Comparison of ENCODE assay signal across 19 mouse cellular contexts in the genomic region with DNA sequence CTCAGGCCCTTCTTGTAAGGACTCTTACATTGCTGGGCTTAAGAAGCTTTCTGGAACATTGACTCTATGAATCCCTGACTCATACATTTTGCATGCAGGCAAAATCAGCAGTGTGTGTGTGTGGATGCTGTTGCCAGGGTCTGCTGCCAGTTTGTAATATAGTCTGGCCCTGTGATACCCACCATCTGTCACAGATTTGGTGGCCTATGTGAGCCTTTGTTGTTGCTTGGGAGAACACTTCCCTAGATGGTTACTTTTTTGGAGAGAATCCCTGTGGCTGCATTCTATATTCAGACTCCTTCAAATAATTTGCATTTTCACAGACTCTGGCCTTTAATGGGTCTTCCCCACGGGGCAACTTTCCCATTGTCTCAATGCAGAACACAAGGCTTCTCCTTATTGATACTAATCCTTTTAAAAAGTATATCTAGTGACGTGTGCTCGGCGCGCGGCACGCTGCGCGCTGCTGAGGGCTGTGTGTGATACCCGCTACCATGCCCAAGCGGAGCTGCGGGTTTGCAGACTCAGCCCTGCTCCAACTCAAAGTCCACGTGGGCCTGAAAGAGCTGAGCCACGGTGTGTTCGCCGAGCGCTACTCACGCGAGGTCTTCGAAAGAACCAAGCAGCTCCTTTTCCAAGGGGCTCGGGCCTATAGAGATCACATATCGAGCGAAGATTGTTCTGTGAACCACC. TPM values are rescaled to one million over a fixed set of nuclear protein-coding genes. Genes with fewer than 3 reads are reported as not detected.
DNase-seq lines count a peak whose midpoint lies in the region; ATAC-seq and TF ChIP-seq lines count a peak whose summit lies in the region.
"Had no signal": no experiment of that assay in that cellular context is flagged by ENCODE, and none has a peak within 500 bp of the region (broad histone marks: within the 10 kb centered on the region; RNA-seq: fewer than 3 reads in every experiment).

No protein-coding gene starts in this region.

- no peak overlapping the region for H3K4me3 ChIP-seq in heart, embryonic 10.5 days
- H3K4me3 ChIP-seq in heart, embryonic 11.5 days (ENCODE audit: low read depth, low read length), result no peak overlapping the region
- H3K4me3 ChIP-seq in E14TG2a.4 (replicated peaks; ENCODE audit: low read length), result 0 out of 2 replicates have a peak overlapping the region, but pooled peaks have one; percentile 43
- no peak overlapping the region for H3K4me3 ChIP-seq in midbrain, embryonic 15.5 days
- H3K4me3 ChIP-seq: gastrocnemius, adult 2 months; intestine, embryonic 15.5 days; kidney, embryonic 15.5 days; limb, embryonic 13.5 days had no signal

- 89% methylated on average over 23 of the region's 23 CpGs for WGBS in heart, embryonic 10.5 days
- WGBS in heart, embryonic 11.5 days (ENCODE audit: insufficient replicate concordance), result 88% methylated on average over 23 of the region's 23 CpGs
- 76% methylated on average over 23 of the region's 23 CpGs for WGBS in midbrain, embryonic 15.5 days

- no peak overlapping the region for H3K9ac ChIP-seq in heart, embryonic 11.5 days (ENCODE audit: low read depth, low read length)
- H3K9ac ChIP-seq in midbrain, embryonic 15.5 days, result no peak overlapping the region
- H3K9ac ChIP-seq: intestine, embryonic 15.5 days; kidney, embryonic 15.5 days; limb, embryonic 13.5 days had no signal

- peak; percentile 9 for DNase-seq in heart, embryonic 10.5 days (ENCODE audit: low spot score)
- DNase-seq in brain, adult 2 months (ENCODE audit: low read depth, low spot score), result peak; percentile 28
- DNase-seq in frontal cortex, postnatal 36 days (ENCODE audit: low spot score in 2 of 2), result no peak
- DNase-seq: adrenal gland, postnatal 10 days; cerebellum, adult 9-10 months; gastrocnemius, adult 2 months; heart, postnatal 14 days; right cerebral cortex, postnatal 14 days had no signal

- H3K27me3 ChIP-seq in heart, embryonic 10.5 days (ENCODE audit: insufficient read depth, poor library complexity, severe bottlenecking), result no peaks in the 10 kb centered on the region
- no peaks in the 10 kb centered on the region for H3K27me3 ChIP-seq in heart, embryonic 11.5 days (ENCODE audit: control insufficient read depth, insufficient read depth, low read length)
- peaks cover 15% of the 10 kb centered on the region for H3K27me3 ChIP-seq in E14TG2a.4 (ENCODE audit: insufficient read depth, low read length)
- H3K27me3 ChIP-seq in midbrain, embryonic 15.5 days (replicated peaks), result no peaks in the 10 kb centered on the region
- H3K27me3 ChIP-seq: intestine, embryonic 15.5 days; kidney, embryonic 15.5 days; limb, embryonic 13.5 days had no signal

- TF ChIP-seq CTCF in E14TG2a.4 (conservative IDR thresholded peaks at IDR 0.05; ENCODE audit: low read length), result no peak

- H3K4me1 ChIP-seq in heart, embryonic 10.5 days, result no peaks in the 10 kb centered on the region
- no peaks in the 10 kb centered on the region for H3K4me1 ChIP-seq in heart, embryonic 11.5 days (ENCODE audit: control insufficient read depth, insufficient read depth, low read length)
- peaks cover 8% of the 10 kb centered on the region; the same call in 1 of the 2 replicates for H3K4me1 ChIP-seq in E14TG2a.4 (replicated peaks; ENCODE audit: low read depth, low read length)
- no peaks in the 10 kb centered on the region for H3K4me1 ChIP-seq in midbrain, embryonic 15.5 days
- H3K4me1 ChIP-seq: intestine, embryonic 15.5 days; kidney, embryonic 15.5 days; limb, embryonic 13.5 days had no signal

- no peak for ATAC-seq in heart, embryonic 11.5 days (replicated peaks; ENCODE audit: insufficient number of reproducible peaks, low FRiP score, low TSS enrichment)
- peak; percentile 70 for ATAC-seq in midbrain, embryonic 15.5 days (replicated peaks)
- no peak for ATAC-seq in erythroblast, adult 5-6 weeks (replicated peaks; ENCODE audit: low FRiP score, poor library complexity, severe bottlenecking)
- ATAC-seq: intestine, embryonic 15.5 days had no signal

- no peaks in the 10 kb centered on the region for H3K36me3 ChIP-seq in heart, embryonic 10.5 days
- H3K36me3 ChIP-seq in heart, embryonic 11.5 days (ENCODE audit: control insufficient read depth, insufficient read depth, low read length), result no peaks in the 10 kb centered on the region
- no peaks in the 10 kb centered on the region for H3K36me3 ChIP-seq in E14TG2a.4 (ENCODE audit: insufficient read depth, low read length)
- no peaks in the 10 kb centered on the region for H3K36me3 ChIP-seq in midbrain, embryonic 15.5 days (replicated peaks)
- H3K36me3 ChIP-seq: intestine, embryonic 15.5 days; kidney, embryonic 15.5 days; limb, embryonic 13.5 days had no signal

- no peak overlapping the region for H3K4me2 ChIP-seq in heart, embryonic 11.5 days
- no peak overlapping the region for H3K4me2 ChIP-seq in midbrain, embryonic 15.5 days
- H3K4me2 ChIP-seq: intestine, embryonic 15.5 days; kidney, embryonic 15.5 days; limb, embryonic 13.5 days had no signal

- H3K27ac ChIP-seq in heart, embryonic 10.5 days, result no peak overlapping the region
- no peak overlapping the region for H3K27ac ChIP-seq in heart, embryonic 11.5 days (ENCODE audit: low read depth, low read length)
- H3K27ac ChIP-seq in midbrain, embryonic 15.5 days, result no peak overlapping the region
- H3K27ac ChIP-seq: gastrocnemius, adult 2 months; intestine, embryonic 15.5 days; kidney, embryonic 15.5 days; limb, embryonic 13.5 days had no signal

- H3K9me3 ChIP-seq in heart, embryonic 10.5 days, result no peaks in the 10 kb centered on the region
- no peaks in the 10 kb centered on the region for H3K9me3 ChIP-seq in heart, embryonic 11.5 days (replicated peaks; ENCODE audit: control insufficient read depth, low read length)
- H3K9me3 ChIP-seq in E14TG2a.4 (ENCODE audit: low read length), result peaks cover 31% of the 10 kb centered on the region
- H3K9me3 ChIP-seq in midbrain, embryonic 15.5 days, result no peaks in the 10 kb centered on the region
- H3K9me3 ChIP-seq: intestine, embryonic 15.5 days; kidney, embryonic 15.5 days; limb, embryonic 13.5 days had no signal

RNA-seq across cellular contexts. Expression of gene Sln, which starts 33.8 kb away (rescaled TPM):
- polyA plus RNA-seq in heart, embryonic 10.5 days (2016; fragmentation: Nextera tagmentation; extraction: Ambion mirVana), result 1.5 and 1.7 TPM in 2 replicates
- 10.4 and 10.6 TPM in 2 replicates for polyA plus RNA-seq in heart, embryonic 11.5 days (2014; fragmentation: Nextera tagmentation; extraction: Ambion mirVana)
- 0.26 TPM in 1 of 2 replicates, not detected in the other for polyA plus RNA-seq in midbrain, embryonic 15.5 days (2015; fragmentation: Nextera tagmentation; extraction: Ambion mirVana)
- not detected in 2 replicates for total RNA-seq in erythroblast, adult 5-6 weeks (2015; ENCODE audit: low replicate concordance)
- total RNA-seq in erythroblast, adult 5-6 weeks (2017; ENCODE audit: low replicate concordance), result not detected in 2 replicates
- total RNA-seq: left cerebral cortex, adult 18-20 months; MEL; monocyte, adult 5-6 weeks had no signal
- polyA plus RNA-seq: urinary bladder, adult 2 months had no signal

Comparison
In these comparisons a context has a peak if more than half of its experiments do, and no peak if none do; other contexts are left out.
1. DNase-seq: peak in heart, embryonic 10.5 days (single experiment) and brain, adult 2 months (single experiment); none in frontal cortex, postnatal 36 days (0 of 2).